Mouse (Mus musculus) spleen, postnatal 36 days (tissue): ENCODE results near the gene Crygc.

ENCODE experiments used
- DNase-seq, 2 experiments: peaks; one replicate each; pipeline ENCODE4 v3.0.0; 2022; ENCODE audit warnings: low spot score in 2 of 2, mixed read lengths in 1 of 2

Crygc gene

GRCm38 (mm10) chr1:65073589-65073988, at the start of gene Crygc:
Crygc (minus strand) TSS chr1:65073689.
- DNase-seq: no peak

- no peak for DNase-seq
Observed at GRCm38 (mm10) chr1:65122574-65123372, 49.3 kb upstream of the Crygc start, which contains the start of gene D630023F18Rik. D630023F18Rik (minus strand) TSS chr1:65123214.

- DNase-seq: no peak
Observed at GRCm38 (mm10) chr1:65119438-65119837, 45.9 kb upstream of the Crygc start, which contains the start of gene Gm28845. Gm28845 (minus strand) TSS chr1:65119558.

DNA sequence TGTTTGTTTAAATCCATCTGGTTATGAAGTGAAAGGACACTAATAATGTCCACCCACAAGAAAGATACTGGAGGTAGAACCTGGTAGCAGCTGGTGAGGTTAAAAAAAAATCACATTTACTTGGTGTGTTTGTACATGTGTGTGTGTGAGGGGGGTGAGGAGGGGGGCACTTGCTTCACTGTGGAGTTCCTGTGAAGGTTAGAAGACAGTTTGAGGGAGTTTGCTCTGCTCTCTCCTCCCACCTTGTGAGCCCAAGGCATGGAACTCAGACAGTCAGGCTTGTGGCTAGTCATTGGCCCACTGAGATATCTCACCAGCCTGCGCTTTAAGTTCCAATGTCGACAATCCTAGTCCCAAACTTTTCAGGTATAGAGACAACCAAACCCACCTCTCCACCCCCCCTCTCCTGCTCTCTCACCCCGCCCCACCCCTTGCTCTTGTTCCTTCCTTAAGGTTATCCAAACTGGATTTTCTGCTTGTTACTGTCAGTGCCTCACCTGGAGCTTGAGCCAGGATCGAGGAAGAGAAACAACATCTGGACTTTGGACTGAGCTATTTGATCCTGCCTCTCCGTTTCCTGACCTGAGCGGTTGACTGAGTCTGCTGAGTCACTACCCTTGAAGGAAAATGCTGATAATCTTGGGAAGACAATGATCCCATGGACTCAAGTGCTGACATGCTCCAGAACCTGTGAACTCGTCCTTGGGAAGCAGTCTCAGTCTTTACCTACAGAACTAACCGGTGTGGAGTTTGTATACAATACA, 44.8 kb upstream of the Crygc start:
- no peak for DNase-seq

DNA sequence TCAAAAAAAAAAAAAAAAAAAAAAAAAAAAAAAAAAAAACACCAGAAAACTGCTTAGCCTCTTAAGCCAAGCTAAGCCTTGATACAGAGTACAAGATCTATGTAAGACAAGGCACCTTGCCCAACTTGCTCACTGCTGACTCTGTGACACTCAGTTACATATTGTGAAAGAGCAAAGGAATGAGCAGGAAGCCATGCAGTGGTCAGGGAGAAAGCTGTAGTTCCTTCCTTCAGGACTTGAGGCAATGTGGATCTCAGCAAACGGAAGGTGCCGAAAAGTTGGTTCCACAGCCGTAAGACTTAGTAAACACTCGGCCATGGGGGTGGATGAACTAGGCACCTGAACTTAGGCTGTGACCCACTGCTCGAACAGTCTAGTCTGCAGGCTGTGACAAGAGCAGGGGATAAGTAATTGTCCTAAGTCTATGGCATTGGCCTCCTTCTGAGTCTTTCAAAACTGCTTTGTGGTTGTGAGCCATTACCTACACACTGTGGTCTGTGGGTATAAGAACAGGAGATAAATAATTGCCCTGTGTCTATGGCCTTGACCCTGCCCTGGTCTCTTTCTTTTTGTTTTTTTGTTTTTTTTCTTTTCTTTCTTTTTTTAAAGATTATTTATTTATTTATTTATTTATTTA, 40.2 kb upstream of the Crygc start:
- DNase-seq: peak in 1 of 2 experiments; percentile 7

- DNase-seq: peak in 1 of 2 experiments; percentile 17
Observed at GRCm38 (mm10) chr1:65112807-65113196, 39.3 kb upstream of the Crygc start.

DNA sequence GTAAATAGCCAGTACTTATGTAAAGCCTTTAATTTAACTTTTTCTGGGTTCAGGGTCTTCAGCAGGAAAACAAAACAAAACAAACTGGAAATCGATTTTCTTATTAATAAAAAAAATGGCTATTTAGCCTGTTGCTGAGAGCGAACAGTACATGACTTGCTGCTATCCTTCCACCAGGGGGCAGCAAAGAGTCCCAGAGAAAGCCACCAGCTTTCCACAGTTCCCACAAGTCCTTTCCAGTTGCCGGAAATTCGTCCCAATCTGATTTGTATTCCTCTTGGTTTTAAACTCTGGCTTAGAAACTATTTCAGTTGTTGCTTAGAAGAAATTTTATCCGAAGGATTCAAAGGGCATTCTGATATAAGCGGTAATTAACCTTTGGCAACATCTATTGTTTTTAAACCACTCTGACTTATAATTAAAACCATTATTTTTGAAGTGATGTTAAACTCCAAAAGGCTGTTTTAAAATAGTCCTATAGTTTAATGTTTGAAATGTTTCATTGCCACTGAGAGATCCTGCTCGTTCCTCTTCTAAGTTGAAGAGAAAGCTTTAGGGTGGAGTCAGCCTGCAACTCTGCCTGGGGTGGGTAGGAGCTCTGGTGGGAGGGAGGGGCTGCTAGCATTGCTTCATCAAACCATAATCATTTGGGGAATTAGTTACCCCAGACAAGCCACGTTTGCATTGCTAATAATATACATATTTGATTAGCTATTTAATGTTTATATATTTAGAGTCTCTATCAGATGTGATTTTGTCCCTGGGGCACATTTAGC, 38.7 kb upstream of the Crygc start:
- DNase-seq: peak in 1 of 2 experiments; percentile 43

DNA sequence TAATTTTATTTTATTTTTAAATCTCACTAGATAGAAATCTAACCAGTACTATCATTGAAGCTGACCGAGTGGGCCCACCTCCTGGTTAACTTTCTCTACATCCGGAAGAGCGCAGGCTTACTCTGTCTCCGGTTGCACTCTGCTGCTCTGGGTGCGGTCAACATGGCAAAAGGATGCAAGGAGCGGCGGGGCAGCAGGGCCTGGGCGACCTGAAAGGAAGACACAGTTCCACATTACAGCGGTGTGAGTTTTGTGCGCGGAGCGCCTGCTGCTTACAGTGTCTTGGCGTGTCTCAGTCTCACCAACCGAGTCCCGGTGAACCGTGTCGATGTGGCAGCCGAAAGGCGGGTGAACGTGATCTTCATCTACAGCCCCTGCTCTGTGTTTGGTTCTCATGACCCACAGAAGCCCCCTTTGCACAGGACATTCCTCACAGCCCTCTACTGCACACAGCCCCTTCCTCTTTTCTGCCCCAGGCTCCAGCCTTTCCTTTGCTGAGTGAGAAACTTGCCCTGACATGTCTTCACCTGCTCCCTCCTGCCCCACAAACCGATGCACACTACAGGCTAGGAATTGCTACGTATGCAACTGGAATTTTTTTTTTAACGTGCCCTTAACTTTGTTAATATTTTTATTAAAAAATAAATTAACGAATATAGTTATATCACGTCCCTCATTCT, 36.4 kb upstream of the Crygc start:
- DNase-seq: no peak

- no peak for DNase-seq
Observed at GRCm38 (mm10) chr1:65109196-65109595, 35.7 kb upstream of the Crygc start.

DNA sequence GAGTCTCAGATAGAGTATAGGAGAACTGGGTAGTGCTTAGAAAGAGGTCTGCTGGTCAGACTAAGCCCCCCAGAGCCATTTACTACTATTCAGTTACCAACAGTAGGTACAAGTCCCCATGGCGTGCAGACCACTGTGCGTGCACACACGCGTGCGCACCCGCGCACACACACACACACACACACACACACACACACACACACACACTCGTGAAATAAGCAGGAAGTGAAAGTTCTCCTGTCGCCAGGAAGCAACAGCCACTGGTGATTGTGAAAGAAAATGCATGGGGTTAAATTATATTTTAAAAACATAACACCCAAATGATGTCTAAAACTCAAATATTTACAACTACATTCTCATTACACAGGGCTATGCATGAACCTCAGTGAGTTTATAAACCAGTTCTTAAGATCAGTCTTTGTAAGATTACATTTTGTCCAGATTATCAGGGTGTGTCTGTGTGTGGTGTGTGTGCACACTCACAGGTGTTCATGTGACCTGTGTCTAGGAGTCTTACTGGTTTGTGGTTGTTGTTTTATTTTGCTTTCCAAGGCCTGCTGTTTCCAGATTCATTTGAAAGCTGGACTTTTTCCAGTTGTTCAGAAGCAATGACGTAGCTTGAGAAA, 34.3 kb upstream of the Crygc start:
- DNase-seq: no peak

- DNase-seq: no peak
Observed at GRCm38 (mm10) chr1:65103273-65103672, 29.8 kb upstream of the Crygc start, which contains the start of gene Cryga. Cryga (minus strand) TSS chr1:65103373.

- no peak for DNase-seq
Observed at GRCm38 (mm10) chr1:65096953-65097352, 23.5 kb upstream of the Crygc start.

- DNase-seq: no peak
Observed at GRCm38 (mm10) chr1:65091566-65091965, 18.1 kb upstream of the Crygc start.

DNA sequence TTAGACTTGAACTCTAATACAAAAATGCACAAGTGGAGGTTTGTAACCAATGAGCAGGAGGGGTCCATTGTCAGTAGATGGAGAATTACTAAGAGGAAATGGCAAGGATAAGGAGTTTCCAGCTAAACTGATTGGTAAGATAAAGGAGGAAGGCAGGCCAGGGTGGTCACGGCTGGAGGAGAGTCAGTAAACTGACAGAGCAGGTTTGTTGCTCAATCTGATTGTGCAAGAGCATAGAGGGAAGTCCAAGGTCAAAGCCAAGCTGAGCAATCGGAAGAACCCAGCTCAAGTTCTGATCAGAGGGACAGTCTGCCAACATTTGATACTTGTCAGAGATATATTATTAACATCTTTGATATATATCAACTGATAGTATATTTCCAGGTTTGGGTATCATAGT, 16.9 kb upstream of the Crygc start:
- DNase-seq: peak in 1 of 2 experiments; percentile 23

DNA sequence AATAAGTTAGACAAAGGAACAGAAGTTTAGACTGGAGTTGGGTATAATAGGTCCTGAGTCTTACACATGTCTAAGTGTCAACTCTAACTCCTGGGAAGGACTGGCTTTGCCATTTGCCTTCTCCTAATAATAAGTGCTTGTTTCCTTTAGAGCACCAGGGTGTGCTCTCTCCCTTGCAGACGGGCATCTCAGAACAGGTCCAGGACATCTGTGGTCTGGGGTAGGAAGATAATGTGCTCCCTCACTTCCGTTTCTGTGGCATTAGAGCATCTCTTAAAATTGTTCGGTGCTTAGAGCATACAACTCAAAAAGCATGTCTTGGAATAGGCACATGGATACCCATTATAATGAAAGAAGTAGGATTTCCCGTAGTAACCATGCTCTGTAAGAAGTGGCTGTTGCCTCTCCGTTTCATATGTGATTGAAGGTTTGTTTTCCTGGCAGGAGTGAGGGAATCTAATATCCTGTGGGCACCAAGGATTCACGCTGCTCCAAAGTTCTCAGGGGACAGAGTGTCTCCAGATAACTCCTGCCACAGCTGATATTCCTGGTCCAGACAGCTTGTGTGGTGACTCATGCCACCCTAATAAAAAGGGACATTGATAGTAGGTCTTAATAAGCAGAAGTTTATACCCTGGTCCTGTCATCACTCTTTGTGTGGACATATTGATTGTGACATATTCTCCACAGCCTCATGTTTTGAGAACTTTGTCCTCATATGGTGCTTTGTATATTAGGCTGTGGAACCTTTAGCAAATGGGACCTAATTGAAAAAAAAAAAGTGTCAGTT, 15.3 kb upstream of the Crygc start:
- DNase-seq: no peak

GRCm38 (mm10) chr1:65082188-65082587, 8.7 kb upstream of the Crygc start, which contains the start of gene Crygb:
Crygb (minus strand) TSS chr1:65082288.
- DNase-seq: no peak

- no peak for DNase-seq
Observed at GRCm38 (mm10) chr1:65075607-65076006, 2.1 kb upstream of the Crygc start.

- DNase-seq: no peak
Observed at GRCm38 (mm10) chr1:65067842-65068241, 5.6 kb downstream of the Crygc start.

DNA sequence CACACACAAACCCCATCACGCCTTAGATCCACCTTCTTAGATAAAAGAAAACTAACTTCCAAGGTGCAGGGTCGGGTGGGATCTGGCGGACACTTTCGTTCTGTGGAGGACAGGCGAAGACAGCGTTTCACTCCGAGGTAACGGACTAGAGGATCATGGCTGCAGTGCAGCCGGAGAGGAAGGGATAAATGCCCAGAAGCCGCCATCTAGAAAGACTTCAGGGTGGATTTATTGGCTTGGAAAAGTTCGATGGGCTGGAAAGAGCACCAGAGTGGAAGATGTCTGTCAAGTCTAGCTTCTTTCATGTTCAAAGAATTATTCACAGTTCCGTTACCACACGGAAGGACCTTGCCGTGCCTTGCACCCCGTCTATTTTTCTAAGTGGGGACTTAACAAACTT, 9.3 kb downstream of the Crygc start:
- DNase-seq: no peak

DNA sequence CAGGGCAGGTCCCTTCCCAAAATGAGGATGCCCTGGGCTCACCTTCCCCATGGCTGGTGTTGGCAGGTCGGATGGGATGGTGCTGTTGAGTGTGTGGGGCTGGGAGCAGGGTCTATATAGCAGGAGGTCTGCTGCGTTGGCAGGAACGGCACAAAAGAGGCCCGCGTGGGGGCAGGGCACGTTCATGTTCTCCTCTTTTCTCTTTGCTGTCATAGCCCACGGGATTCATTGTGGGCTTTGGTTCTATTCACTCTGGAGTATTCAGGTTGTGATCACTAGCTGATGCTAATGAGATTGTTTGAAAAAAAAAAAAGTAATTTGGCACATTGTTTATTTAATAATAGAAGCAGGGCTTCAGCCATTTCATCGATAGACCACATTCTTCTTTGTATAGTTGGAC, 10.1 kb downstream of the Crygc start, which contains the start of gene Crygd:
Crygd (minus strand) TSS at position 101 of the 400 bp plus-strand sequence.
- DNase-seq: no peak
